10 mouse cellular contexts compared by ENCODE assay signal in the genomic region with DNA sequence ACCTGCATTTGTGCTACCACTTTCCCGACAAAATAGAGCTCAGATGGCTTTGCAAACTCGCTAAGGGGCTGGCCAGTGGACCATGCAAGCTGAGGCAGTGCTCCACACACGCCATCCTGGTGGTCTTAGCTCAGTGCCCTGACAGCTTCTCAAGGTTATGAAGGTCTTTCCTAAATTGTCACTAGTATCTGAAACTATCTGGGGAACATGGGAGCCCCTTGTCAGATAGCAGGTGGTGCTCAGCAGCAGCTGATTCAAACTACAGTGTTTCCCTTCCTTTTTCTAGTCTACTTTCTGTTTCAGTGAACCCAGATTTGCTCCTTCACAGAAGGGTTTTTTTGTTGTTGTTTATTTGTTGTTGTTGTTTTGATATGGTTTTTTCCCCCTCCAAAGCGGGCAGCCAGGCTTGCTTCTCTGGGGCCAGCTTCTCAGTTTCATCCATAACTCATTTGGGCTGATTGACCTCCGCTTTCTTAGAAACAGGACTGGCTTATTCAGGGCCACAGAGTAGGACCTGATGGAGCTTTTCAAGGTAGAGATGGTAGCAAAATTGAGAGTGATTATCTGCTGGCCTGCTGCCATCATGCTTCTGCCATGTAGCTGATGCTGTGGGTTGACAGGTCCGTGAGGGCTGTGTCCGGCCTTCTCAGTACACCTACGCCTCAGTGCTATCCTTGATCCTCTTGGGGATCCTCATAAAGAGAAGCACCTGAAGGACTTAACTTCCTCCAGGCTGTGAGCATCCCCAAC.
DNase-seq lines count a peak whose midpoint lies in the region; ATAC-seq and TF ChIP-seq lines count a peak whose summit lies in the region.
"Had no signal": no experiment of that assay in that cellular context is flagged by ENCODE, and none has a peak within 500 bp of the region (broad histone marks: within the 10 kb centered on the region; RNA-seq: fewer than 3 reads in every experiment).

No protein-coding gene starts in this region.

- H3K4me1 ChIP-seq in heart, adult 2 months (ENCODE audit: control insufficient read depth, insufficient read depth, low read length): peaks cover 25% of the 10 kb centered on the region
- peaks cover 86% of the 10 kb centered on the region for H3K4me1 ChIP-seq in liver, embryonic 13.5 days (replicated peaks)
- peaks cover 64% of the 10 kb centered on the region for H3K4me1 ChIP-seq in hindbrain, embryonic 15.5 days (replicated peaks)

- intact Hi-C loops in heart, adult 2 months (cut with DNase I): no loop called here

- H3K27me3 ChIP-seq in heart, adult 2 months (ENCODE audit: control insufficient read depth, insufficient read depth, low read length): no peaks in the 10 kb centered on the region
- H3K27me3 ChIP-seq in liver, embryonic 13.5 days: no peaks in the 10 kb centered on the region
- no peaks in the 10 kb centered on the region for H3K27me3 ChIP-seq in hindbrain, embryonic 15.5 days
- H3K27me3 ChIP-seq: neural tube, embryonic 12.5 days had no signal

- H3K4me3 ChIP-seq in heart, adult 2 months: no peak overlapping the region
- H3K4me3 ChIP-seq in liver, embryonic 13.5 days (replicated peaks): no peak overlapping the region
- no peak overlapping the region for H3K4me3 ChIP-seq in hindbrain, embryonic 15.5 days
- H3K4me3 ChIP-seq: neural tube, embryonic 12.5 days had no signal

- no peak overlapping the region for H3K9ac ChIP-seq in heart, adult 2 months (ENCODE audit: low read depth, low read length)
- H3K9ac ChIP-seq in liver, embryonic 13.5 days: peak overlapping the region; percentile 5; the same call in 1 of the 2 replicates
- H3K9ac ChIP-seq in hindbrain, embryonic 15.5 days: no peak overlapping the region
- H3K9ac ChIP-seq: neural tube, embryonic 12.5 days had no signal

- WGBS in heart, adult 2 months: 83% methylated on average over 8 of the region's 8 CpGs
- WGBS in liver, embryonic 13.5 days (ENCODE audit: insufficient replicate concordance): 85% methylated on average over 8 of the region's 8 CpGs
- 68% methylated on average over 8 of the region's 8 CpGs for WGBS in hindbrain, embryonic 15.5 days

- H3K4me2 ChIP-seq in liver, embryonic 13.5 days: no peak overlapping the region
- no peak overlapping the region for H3K4me2 ChIP-seq in hindbrain, embryonic 15.5 days

- ATAC-seq in liver, embryonic 13.5 days (ENCODE audit: low read depth): no peak
- ATAC-seq in hindbrain, embryonic 15.5 days (ENCODE audit: low FRiP score, low read depth): no peak

- no peak for TF ChIP-seq EP300 in heart, adult 2 months (IDR thresholded peaks at IDR 0.05; ENCODE audit: insufficient read depth, low read depth, low read length)

- no peak for TF ChIP-seq POLR2A in heart, adult 2 months (IDR thresholded peaks at IDR 0.05; ENCODE audit: insufficient read depth, low read depth, low read length)

- no peak for TF ChIP-seq CTCF in heart, adult 2 months (IDR thresholded peaks at IDR 0.05)

- peak; percentile 49 to 88 for DNase-seq in adrenal gland, adult (ENCODE audit: inconsistent age in 2 of 2, low spot score in 1 of 2)
- no peak for DNase-seq in adrenal gland, postnatal 4 days (ENCODE audit: low spot score in 2 of 2)
- DNase-seq in heart, adult 2 months: no peak
- no peak for DNase-seq in heart, postnatal 4 days
- DNase-seq in liver, embryonic 13.5 days: no peak
- no peak for DNase-seq in liver
- no peak for DNase-seq in ovary, postnatal 10 days (ENCODE audit: low spot score)
- DNase-seq: right cerebral cortex, postnatal 14 days had no signal

- H3K27ac ChIP-seq in heart, adult 2 months: peak overlapping the region; percentile 80
- H3K27ac ChIP-seq in liver, embryonic 13.5 days: peak overlapping the region; percentile 56
- H3K27ac ChIP-seq in hindbrain, embryonic 15.5 days (replicated peaks): peak overlapping the region; percentile 58
- H3K27ac ChIP-seq: neural tube, embryonic 12.5 days had no signal

- H3K9me3 ChIP-seq in liver, embryonic 13.5 days (replicated peaks): no peaks in the 10 kb centered on the region
- no peaks in the 10 kb centered on the region for H3K9me3 ChIP-seq in hindbrain, embryonic 15.5 days
- H3K9me3 ChIP-seq: neural tube, embryonic 12.5 days had no signal

- H3K36me3 ChIP-seq in heart, adult 2 months (ENCODE audit: control insufficient read depth, insufficient read depth, low read length): peaks cover 3% of the 10 kb centered on the region; the same call in 1 of the 2 replicates
- H3K36me3 ChIP-seq in liver, embryonic 13.5 days: no peaks in the 10 kb centered on the region
- H3K36me3 ChIP-seq in hindbrain, embryonic 15.5 days: no peaks in the 10 kb centered on the region
- H3K36me3 ChIP-seq: neural tube, embryonic 12.5 days had no signal

- H3K79me2 ChIP-seq in heart, adult 2 months (replicated peaks; ENCODE audit: control insufficient read depth, insufficient read depth, low read length): no peaks in the 10 kb centered on the region; the same call in 1 of the 2 replicates

Comparison
In these comparisons a context has a peak if more than half of its experiments do, and no peak if none do; other contexts are left out.
1. DNase-seq: peak in adrenal gland, adult (2 of 2); none in adrenal gland, postnatal 4 days (0 of 2), heart, adult 2 months (0 of 2), heart, postnatal 4 days (single experiment), liver, embryonic 13.5 days (single experiment), liver (single experiment) and ovary, postnatal 10 days (single experiment).
2. Peak in every context shown above with its lines, with median percentiles within 50 percentile points of each other: H3K27ac ChIP-seq.